8 mouse cellular contexts compared by ENCODE assay signal in genomic region chr5:114611968-114612608, GRCm38 (mm10). TPM values are rescaled to one million over a fixed set of nuclear protein-coding genes. Genes with fewer than 3 reads are reported as not detected.
DNase-seq lines count a peak whose midpoint lies in the region; ATAC-seq and TF ChIP-seq lines count a peak whose summit lies in the region.

No protein-coding gene starts in this region.

- ATAC-seq in liver, postnatal 0 days: no peak

- no peak overlapping the region for H3K4me2 ChIP-seq in liver, postnatal 0 days (ENCODE audit: low read depth, low read length)

- no peak overlapping the region for H3K4me3 ChIP-seq in layer of hippocampus, adult 2 months
- no peak overlapping the region for H3K4me3 ChIP-seq in liver, postnatal 0 days (ENCODE audit: low read depth, low read length)

- no peak for TF ChIP-seq EP300 in liver, postnatal 0 days (IDR thresholded peaks at IDR 0.05; ENCODE audit: low read depth)

- TF ChIP-seq CTCF in layer of hippocampus, adult 2 months (conservative IDR thresholded peaks at IDR 0.05): peak; percentile 76
- peak; percentile 61 for TF ChIP-seq CTCF in liver, postnatal 0 days (IDR thresholded peaks at IDR 0.05; ENCODE audit: low read depth)

- 69% methylated on average over 25 of the region's 25 CpGs for WGBS in liver, postnatal 0 days (ENCODE audit: insufficient replicate concordance)

- H3K9me3 ChIP-seq in liver, postnatal 0 days (ENCODE audit: low read length): no peaks in the 10 kb centered on the region

- no peaks in the 10 kb centered on the region for H3K27me3 ChIP-seq in liver, postnatal 0 days (ENCODE audit: insufficient read depth, low read length)

- H3K4me1 ChIP-seq in liver, postnatal 0 days (ENCODE audit: insufficient read depth): peaks cover 4% of the 10 kb centered on the region

- DNase-seq in adrenal gland, postnatal 10 days: peak; percentile 55
- DNase-seq in adrenal gland, adult 2 months: no peak
- DNase-seq in layer of hippocampus, adult 2 months (ENCODE audit: low spot score in 2 of 2): no peak
- no peak for DNase-seq in layer of hippocampus, adult 9-11 months
- peak; percentile 82 for DNase-seq in R1 (ENCODE audit: low read depth, low spot score)
- DNase-seq in liver, postnatal 0 days: peak; percentile 66
- no peak for DNase-seq in layer of hippocampus, adult 9-10 months (ENCODE audit: low spot score)
- no peak for DNase-seq in kidney, adult 18-20 months

- H3K27ac ChIP-seq in layer of hippocampus, adult 2 months: no peak overlapping the region
- no peak overlapping the region for H3K27ac ChIP-seq in liver, postnatal 0 days (ENCODE audit: low read depth)

- no peak overlapping the region for H3K9ac ChIP-seq in liver, postnatal 0 days (replicated peaks)

- 0 out of 2 replicates have a peak, but pooled peaks cover 3% of the 10 kb centered on the region for H3K36me3 ChIP-seq in liver, postnatal 0 days (replicated peaks; ENCODE audit: insufficient read depth, low read length)

RNA-seq across cellular contexts. Expression of gene Fam222a, which starts 44.3 kb away (rescaled TPM):
- 10 to 100 TPM; 29.5 to 56.8 TPM for total RNA-seq in adrenal gland, postnatal 10 days (2021)
- total RNA-seq in adrenal gland, adult 2 months (2021): 10 to 100 TPM; 32.9 to 84.3 TPM
- polyA plus RNA-seq in adrenal gland, adult 2 months (2012; rRNA removed): 68.3 and 72.0 TPM in 2 replicates
- total RNA-seq in layer of hippocampus, adult 2 months (2021): 1 to 10 TPM; 3.5 to 4.1 TPM
- polyA plus RNA-seq in liver, postnatal 0 days (2015; fragmentation: Nextera tagmentation; extraction: Ambion mirVana): 0.80 and 1.8 TPM in 2 replicates

RNA-seq across cellular contexts. Expression of gene Trpv4, which starts 46.1 kb away (rescaled TPM):
- total RNA-seq in adrenal gland, postnatal 10 days (2021): 1 to 10 TPM; 2.8 to 2.9 TPM
- total RNA-seq in adrenal gland, adult 2 months (2021): 1 to 10 TPM; 2.5 to 3.1 TPM
- polyA plus RNA-seq in adrenal gland, adult 2 months (2012; rRNA removed): 4.5 and 5.4 TPM in 2 replicates
- 1 to 10 TPM; 2.0 to 2.3 TPM for total RNA-seq in layer of hippocampus, adult 2 months (2021)
- polyA plus RNA-seq in liver, postnatal 0 days (2015; fragmentation: Nextera tagmentation; extraction: Ambion mirVana): 0.32 and 0.38 TPM in 2 replicates

Comparison
In these comparisons a context has a peak if more than half of its experiments do, and no peak if none do; other contexts are left out.
1. DNase-seq: peak in adrenal gland, postnatal 10 days (single experiment), R1 (single experiment) and liver, postnatal 0 days (single experiment); none in adrenal gland, adult 2 months (single experiment), layer of hippocampus, adult 2 months (0 of 2), layer of hippocampus, adult 9-11 months (single experiment), layer of hippocampus, adult 9-10 months (single experiment) and kidney, adult 18-20 months (single experiment).
2. RNA of gene Fam222a, which starts 44.3 kb away (total RNA-seq): 32.9 to 84.3 TPM in adrenal gland, adult 2 months and 29.5 to 56.8 TPM in adrenal gland, postnatal 10 days; 3.5 to 4.1 TPM in layer of hippocampus, adult 2 months; every median in the first group is over 4 times any median in the second.